ENCODE assay signal across 22 mouse cellular contexts in the genomic region with DNA sequence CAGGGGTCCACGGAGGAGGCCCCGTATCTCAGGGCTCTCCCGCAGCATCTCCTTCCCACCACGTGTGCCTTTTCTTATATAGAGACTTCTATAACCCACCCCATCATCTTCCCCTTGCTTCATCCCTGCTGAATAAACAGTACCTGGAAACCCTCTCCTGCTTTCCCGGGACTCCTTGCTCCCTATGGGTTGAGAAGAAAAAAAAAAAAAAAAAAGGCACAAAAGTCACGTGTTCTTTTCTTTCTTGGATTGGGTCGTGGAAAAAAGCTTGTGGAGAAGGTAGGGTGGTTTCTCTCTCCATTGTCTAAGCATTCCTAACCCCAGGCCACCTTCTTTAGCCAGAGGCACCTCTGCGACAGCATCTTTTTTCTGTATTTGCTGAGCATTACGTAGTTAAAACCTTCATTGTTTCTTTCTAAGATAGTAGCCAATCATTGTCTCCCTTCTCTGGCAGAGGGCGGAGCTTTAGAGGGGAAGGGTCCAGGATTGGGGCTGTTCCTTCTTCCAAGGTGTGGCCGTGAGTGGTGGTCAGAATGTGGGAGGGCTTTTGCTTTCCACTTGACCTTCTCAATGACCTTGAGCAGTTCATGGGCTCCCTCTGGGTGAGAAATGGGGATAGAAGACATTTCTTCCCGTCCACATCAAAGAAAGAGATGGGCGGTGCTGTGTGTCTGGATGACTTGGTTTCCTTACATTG.
"Had no signal": no experiment of that assay in that cellular context is flagged by ENCODE, and none has a peak within 500 bp of the region (broad histone marks: within the 10 kb centered on the region; RNA-seq: fewer than 3 reads in every experiment).

No protein-coding gene starts in this region.

- H3K4me3 ChIP-seq: heart, embryonic 10.5 days; heart, embryonic 12.5 days; hindbrain, embryonic 13.5 days; hindbrain, embryonic 15.5 days; kidney, embryonic 15.5 days; layer of hippocampus, adult 2 months; limb, embryonic 10.5 days; limb, embryonic 12.5 days; liver, embryonic 13.5 days; liver, embryonic 15.5 days had no signal

- H3K27me3 ChIP-seq: heart, embryonic 12.5 days; hindbrain, embryonic 13.5 days; hindbrain, embryonic 15.5 days; kidney, embryonic 15.5 days; limb, embryonic 12.5 days; liver, embryonic 13.5 days; liver, embryonic 15.5 days had no signal

- H3K9me3 ChIP-seq: heart, embryonic 10.5 days; heart, embryonic 12.5 days; hindbrain, embryonic 13.5 days; hindbrain, embryonic 15.5 days; kidney, embryonic 15.5 days; limb, embryonic 10.5 days; liver, embryonic 13.5 days; liver, embryonic 15.5 days had no signal

- H3K4me1 ChIP-seq: heart, embryonic 10.5 days; heart, embryonic 12.5 days; hindbrain, embryonic 13.5 days; hindbrain, embryonic 15.5 days; kidney, embryonic 15.5 days; limb, embryonic 12.5 days; liver, embryonic 13.5 days; liver, embryonic 15.5 days had no signal

- H3K36me3 ChIP-seq: heart, embryonic 10.5 days; heart, embryonic 12.5 days; hindbrain, embryonic 13.5 days; hindbrain, embryonic 15.5 days; kidney, embryonic 15.5 days; limb, embryonic 10.5 days; limb, embryonic 12.5 days; liver, embryonic 13.5 days; liver, embryonic 15.5 days had no signal

- DNase-seq: gastrocnemius, postnatal 10 days; gastrocnemius, postnatal 25 days; heart, adult 18-20 months; heart, postnatal 10 days; heart, postnatal 36 days; kidney, adult 11 months; kidney, adult 2 months; kidney, adult 9 months; kidney, postnatal 14 days; kidney, postnatal 4 days; liver; liver, embryonic 13.5 days; liver, postnatal 0 days had no signal
